Mouse (Mus musculus): ENCODE measurements at regions not wholly inside any gene's neighbourhood (a gene's known extent, or its start where the extent isn't known, plus 50 kb on each side); places are given as distances from the start of the nearest gene placed in this dataset.

- peak; percentile 35 to 79 for DNase-seq (ENCODE audit: extremely low spot score in 1 of 2, low spot score in 1 of 2)
These were observed 106.7 kb upstream of the Col1a2 start for GRCm38 (mm10) chr6:4397695-4398598.

GRCm38 (mm10) chr6:4398599-4398980 is 106.0 kb upstream of the Col1a2 start:
- DNase-seq (ENCODE audit: extremely low spot score in 1 of 2, low spot score in 1 of 2): no peak

- DNase-seq (ENCODE audit: extremely low spot score in 1 of 2, low spot score in 1 of 2): peak in 1 of 2 experiments; percentile 33
These were observed 99.3 kb upstream of the Col1a2 start for GRCm38 (mm10) chr6:4405301-4405700.

- DNase-seq (ENCODE audit: extremely low spot score in 1 of 2, low spot score in 1 of 2): peak in 1 of 2 experiments; percentile 53
These were observed 96.9 kb upstream of the Col1a2 start for GRCm38 (mm10) chr6:4407748-4408147.

- DNase-seq (ENCODE audit: extremely low spot score in 1 of 2, low spot score in 1 of 2): no peak
These were observed 91.4 kb upstream of the Col1a2 start for GRCm38 (mm10) chr6:4413201-4413600.

GRCm38 (mm10) chr6:4414166-4414565 is 90.4 kb upstream of the Col1a2 start:
- peak in 1 of 2 experiments; percentile 54 for DNase-seq (ENCODE audit: extremely low spot score in 1 of 2, low spot score in 1 of 2)

GRCm38 (mm10) chr6:4415206-4415605 is 89.4 kb upstream of the Col1a2 start:
- no peak for DNase-seq (ENCODE audit: extremely low spot score in 1 of 2, low spot score in 1 of 2)

GRCm38 (mm10) chr6:4417247-4417709 is 87.3 kb upstream of the Col1a2 start:
- no peak for DNase-seq (ENCODE audit: extremely low spot score in 1 of 2, low spot score in 1 of 2)

GRCm38 (mm10) chr6:4418376-4418775 is 86.2 kb upstream of the Col1a2 start:
- no peak for DNase-seq (ENCODE audit: extremely low spot score in 1 of 2, low spot score in 1 of 2)

- DNase-seq (ENCODE audit: extremely low spot score in 1 of 2, low spot score in 1 of 2): peak in 1 of 2 experiments; percentile 49
These were observed 85.7 kb upstream of the Col1a2 start for GRCm38 (mm10) chr6:4418941-4419351.

GRCm38 (mm10) chr6:4421466-4421865 is 83.1 kb upstream of the Col1a2 start:
- DNase-seq (ENCODE audit: extremely low spot score in 1 of 2, low spot score in 1 of 2): no peak

- DNase-seq (ENCODE audit: extremely low spot score in 1 of 2, low spot score in 1 of 2): no peak
These were observed 77.5 kb upstream of the Col1a2 start for GRCm38 (mm10) chr6:4427122-4427521.

GRCm38 (mm10) chr6:4430704-4431310 is 73.8 kb upstream of the Col1a2 start:
- DNase-seq (ENCODE audit: extremely low spot score in 1 of 2, low spot score in 1 of 2): peak in 1 of 2 experiments; percentile 30

- no peak for DNase-seq (ENCODE audit: extremely low spot score in 1 of 2, low spot score in 1 of 2)
These were observed 72.4 kb upstream of the Col1a2 start for GRCm38 (mm10) chr6:4432192-4432591.

GRCm38 (mm10) chr6:4436439-4436838 is 68.2 kb upstream of the Col1a2 start:
- no peak for DNase-seq (ENCODE audit: extremely low spot score in 1 of 2, low spot score in 1 of 2)

GRCm38 (mm10) chr6:4436874-4437273 is 67.7 kb upstream of the Col1a2 start:
- no peak for DNase-seq (ENCODE audit: extremely low spot score in 1 of 2, low spot score in 1 of 2)

- DNase-seq (ENCODE audit: extremely low spot score in 1 of 2, low spot score in 1 of 2): no peak
These were observed 62.9 kb upstream of the Col1a2 start for GRCm38 (mm10) chr6:4441618-4442167.

GRCm38 (mm10) chr6:4445906-4446305 is 58.7 kb upstream of the Col1a2 start:
- DNase-seq (ENCODE audit: extremely low spot score in 1 of 2, low spot score in 1 of 2): no peak

- no peak for DNase-seq (ENCODE audit: extremely low spot score in 1 of 2, low spot score in 1 of 2)
These were observed 53.4 kb upstream of the Col1a2 start for GRCm38 (mm10) chr6:4451227-4451626.
